Mouse (Mus musculus) erythroblast, embryonic 14.5 days (primary cell): ENCODE data around the gene Trove2. TPM values are rescaled to one million over a fixed set of nuclear protein-coding genes. Genes with fewer than 3 reads are reported as not detected.

Source experiments
- H3K27me3 ChIP-seq: 2 replicates; pipeline ENCODE4 v1.6.1; 2012; ENCODE audit warnings: inconsistent platforms; ENCODE audit not compliant: control insufficient read depth
- H3K36me3 ChIP-seq: 2 replicates; pipeline ENCODE4 v1.6.1; 2012; ENCODE audit warnings: mild to moderate bottlenecking, inconsistent platforms; ENCODE audit not compliant: control insufficient read depth
- H3K4me1 ChIP-seq: 2 replicates; pipeline ENCODE4 v1.6.1; 2012; ENCODE audit warnings: inconsistent platforms; ENCODE audit not compliant: control insufficient read depth
- H3K4me3 ChIP-seq: replicated peaks from 2 replicates; pipeline ENCODE3; 2012; ENCODE audit warnings: moderate library complexity, mild to moderate bottlenecking, inconsistent platforms
- H3K9me3 ChIP-seq: 2 replicates; pipeline ENCODE4 v1.6.1; 2012; ENCODE audit warnings: low read length, inconsistent platforms, mixed read lengths; ENCODE audit not compliant: control insufficient read depth
- GATA1 ChIP-seq: IDR thresholded peaks from 2 replicates; pipeline ENCODE4 v1.6.1; 2012; ENCODE audit warnings: low read length, inconsistent platforms, mixed read lengths
- TAL1 ChIP-seq: IDR thresholded peaks from 3 replicates; pipeline ENCODE4 v1.6.1; 2012; ENCODE audit warnings: low read length, inconsistent platforms, mixed read lengths
- polyA plus RNA-seq: library from polyadenylated mRNA; stranded (reverse); fragments of >175 nt; gene quantifications from 2 replicates; pipeline ENCODE4 v1.2.3, GENCODE M21; 2012

The Trove2 gene
- polyA plus RNA-seq, 1 experiment, result not detected

DNA sequence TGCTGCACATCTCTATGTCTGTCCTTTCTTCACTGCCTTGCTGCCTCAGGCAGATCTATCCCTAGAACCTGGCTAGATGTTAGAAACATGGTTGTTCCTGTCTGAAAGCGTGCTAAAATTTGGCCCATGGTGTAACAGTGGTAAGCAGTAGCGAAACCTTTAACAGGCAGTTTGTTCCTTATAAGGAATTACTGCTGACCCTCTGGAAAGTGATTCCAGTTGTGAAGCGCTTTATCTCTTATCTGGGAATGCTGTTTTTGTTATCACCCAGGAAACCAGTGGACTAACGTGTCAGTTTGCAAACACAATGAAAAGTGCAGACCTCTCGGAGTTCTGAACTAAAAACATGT is 66.3 kb downstream of the Trove2 start:
- Histone ChIP-seq H3K4me3 (no peak overlapping the region), H3K9me3 (no peaks in the 10 kb centered on the region)
- TF ChIP-seq TAL1 (no peak), GATA1 (no peak)

DNA sequence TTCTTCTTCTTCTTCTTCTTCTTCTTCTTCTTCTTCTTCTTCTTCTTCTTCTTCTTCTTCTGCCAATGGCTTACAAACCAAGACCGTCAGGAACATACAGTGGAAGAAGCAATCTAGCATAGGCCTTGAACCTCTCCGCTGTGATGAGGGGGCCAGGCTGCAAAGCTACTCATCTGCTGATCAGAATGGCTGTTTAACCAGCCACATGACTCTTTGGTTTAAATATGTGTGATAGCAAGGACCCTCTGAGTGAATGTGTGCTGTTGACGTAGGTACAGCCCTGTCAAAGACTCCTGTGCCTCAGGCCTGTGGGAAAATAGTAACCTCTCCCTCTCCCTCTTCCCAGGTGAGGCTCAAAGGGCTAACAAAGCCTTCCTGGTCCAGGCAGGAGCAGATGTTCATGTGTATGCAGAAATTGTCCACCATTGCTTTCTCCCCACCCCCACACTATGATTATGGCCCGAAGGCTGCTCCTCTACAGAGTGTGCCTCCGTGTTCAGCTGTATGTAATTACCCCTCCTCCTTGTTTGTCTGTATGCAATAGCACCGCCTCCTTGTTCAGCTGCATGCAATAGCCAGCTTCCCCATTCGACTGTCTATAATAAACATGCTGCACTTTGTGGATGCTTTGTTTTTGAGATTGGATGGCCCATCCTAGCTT is 66.8 kb downstream of the Trove2 start:
- no peak for TF ChIP-seq GATA1
- no peak for TF ChIP-seq TAL1
- Histone ChIP-seq H3K4me3 (no peak overlapping the region), H3K9me3 (no peaks in the 10 kb centered on the region), H3K27me3 (peaks cover 2% of the 10 kb centered on the region), H3K36me3 (no peaks in the 10 kb centered on the region), H3K4me1 (0 out of 2 replicates have a peak, but pooled peaks cover 2% of the 10 kb centered on the region)

More for the DNA sequence above, 66.3 kb downstream of the Trove2 start:
- Histone ChIP-seq H3K27me3 (peaks cover 2% of the 10 kb centered on the region; the same call in 1 of the 2 replicates), H3K4me1 (0 out of 2 replicates have a peak, but pooled peaks cover 2% of the 10 kb centered on the region), H3K36me3 (no peaks in the 10 kb centered on the region)

- H3K4me1 ChIP-seq, result peaks cover 7% of the 10 kb centered on the region
- H3K9me3 ChIP-seq, result no peaks in the 10 kb centered on the region
- no peak overlapping the region for H3K4me3 ChIP-seq
- TF ChIP-seq GATA1 (no peak), TAL1 (no peak)
- peaks cover 4% of the 10 kb centered on the region for H3K27me3 ChIP-seq
- H3K36me3 ChIP-seq, result no peaks in the 10 kb centered on the region
These were observed 68.5 kb downstream of the Trove2 start for GRCm38 (mm10) chr1:143708361-143708760.

GRCm38 (mm10) chr1:143707006-143707405 is 69.9 kb downstream of the Trove2 start:
- Histone ChIP-seq H3K4me3 (no peak overlapping the region), H3K27me3 (peaks cover 4% of the 10 kb centered on the region), H3K9me3 (no peaks in the 10 kb centered on the region), H3K36me3 (no peaks in the 10 kb centered on the region), H3K4me1 (peaks cover 11% of the 10 kb centered on the region)
- TF ChIP-seq GATA1, result no peak
- TF ChIP-seq TAL1, result no peak

GRCm38 (mm10) chr1:143702741-143703262 is 74.1 kb downstream of the Trove2 start, which contains the start of gene Cdc73:
TSS of gene Cdc73 (minus strand) at chr1:143702893.
- TF ChIP-seq GATA1 (no peak), TAL1 (no peak)
- H3K36me3 ChIP-seq, result peaks cover 13% of the 10 kb centered on the region
- peaks cover 22% of the 10 kb centered on the region for H3K4me1 ChIP-seq
- H3K9me3 ChIP-seq, result no peaks in the 10 kb centered on the region
- peaks cover 4% of the 10 kb centered on the region for H3K27me3 ChIP-seq
- peak within 1 kb of the TSS; percentile 89 for H3K4me3 ChIP-seq

DNA sequence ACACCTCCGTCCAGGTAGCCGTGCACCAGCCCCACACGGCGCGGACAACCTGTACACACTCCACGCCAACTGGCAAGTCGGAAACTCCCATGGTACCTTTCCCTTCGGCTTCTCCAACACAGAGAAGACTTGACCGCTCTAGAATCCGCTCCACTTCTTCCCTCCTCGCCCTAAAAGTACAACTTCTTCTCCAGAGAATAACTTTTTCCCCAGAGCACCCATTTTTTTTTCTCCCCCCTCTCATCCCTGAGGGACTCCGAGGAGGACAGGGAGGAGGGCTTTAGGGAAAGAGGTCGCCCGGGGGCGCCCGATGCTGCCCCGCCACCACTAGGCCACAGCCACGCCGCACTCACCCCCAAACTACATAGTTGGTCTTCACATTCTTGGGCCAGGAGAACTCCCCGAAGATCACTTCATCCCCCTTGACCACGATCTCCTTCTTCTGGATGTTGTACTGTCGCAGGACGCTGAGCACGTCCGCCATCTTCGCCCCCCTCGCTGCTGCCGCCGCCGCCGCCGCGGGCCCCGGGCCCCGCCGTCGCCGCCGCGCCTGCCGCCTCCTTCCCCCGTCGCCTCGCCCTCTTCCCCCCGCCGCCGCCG is 74.6 kb downstream of the Trove2 start:
- TF ChIP-seq TAL1 (no peak), GATA1 (no peak)
- peaks cover 4% of the 10 kb centered on the region for H3K27me3 ChIP-seq
- H3K4me1 ChIP-seq, result peaks cover 22% of the 10 kb centered on the region
- H3K9me3 ChIP-seq, result no peaks in the 10 kb centered on the region
- H3K4me3 ChIP-seq, result peak overlapping the region; percentile 89
- H3K36me3 ChIP-seq, result peaks cover 17% of the 10 kb centered on the region

GRCm38 (mm10) chr1:143701736-143702135 is 75.1 kb downstream of the Trove2 start:
- TF ChIP-seq TAL1 (no peak), GATA1 (no peak)
- peaks cover 21% of the 10 kb centered on the region for H3K36me3 ChIP-seq
- peaks cover 22% of the 10 kb centered on the region for H3K4me1 ChIP-seq
- no peaks in the 10 kb centered on the region for H3K9me3 ChIP-seq
- H3K27me3 ChIP-seq, result peaks cover 2% of the 10 kb centered on the region
- peak overlapping the region; percentile 89 for H3K4me3 ChIP-seq

Other genes starting within 250 kb of the Trove2 start
- under 0.01 TPM in 1 of 2 replicates, not detected in the other for gene B3galt2, start 136.4 kb downstream of the Trove2 start, polyA plus RNA-seq
- 0.26 and 0.41 TPM in 2 replicates for gene Cdc73, start 74.2 kb downstream of the Trove2 start, polyA plus RNA-seq
- 6.1 and 9.4 TPM in 2 replicates for gene Glrx2, start 60.7 kb downstream of the Trove2 start, polyA plus RNA-seq
- 2.9 and 7.8 TPM in 2 replicates for gene Uchl5, start 204 bp upstream of the Trove2 start, polyA plus RNA-seq
- 0.26 and 0.41 TPM in 2 replicates for gene Rgs2, start 227.1 kb upstream of the Trove2 start, polyA plus RNA-seq